Mouse (Mus musculus) liver, adult 2 months (tissue): ENCODE data around the gene Sowahd. TPM values are rescaled to one million over a fixed set of nuclear protein-coding genes. Genes with fewer than 3 reads are reported as not detected.

Experiments used
- DNase-seq: peaks from one replicate; pipeline ENCODE4 v3.0.0-alpha.2; 2011; ENCODE audit warnings: low read depth, low spot score; ENCODE audit errors: extremely low read depth
- H3K27ac ChIP-seq: fragments of 200-500 bp; replicated peaks from 2 replicates; pipeline ENCODE4 v1.5.1; 2012; ENCODE audit warnings: low read depth, mild to moderate bottlenecking, control low read depth, inconsistent platforms, low read length; ENCODE audit not compliant: insufficient read depth
- H3K27me3 ChIP-seq: fragments of 200-500 bp; 2 replicates; pipeline ENCODE4 v1.6.1; 2012; ENCODE audit warnings: mild to moderate bottlenecking, moderate library complexity, low read length, inconsistent platforms; ENCODE audit not compliant: control insufficient read depth, insufficient read depth
- H3K36me3 ChIP-seq: fragments of 200-500 bp; 2 replicates; pipeline ENCODE4 v1.6.1; 2012; ENCODE audit warnings: low read length, inconsistent platforms; ENCODE audit not compliant: control insufficient read depth, insufficient read depth
- H3K4me1 ChIP-seq: fragments of 200-500 bp; 2 replicates; pipeline ENCODE4 v1.6.1; 2011; ENCODE audit warnings: low read length; ENCODE audit not compliant: control insufficient read depth, insufficient read depth
- H3K4me3 ChIP-seq: fragments of 200-500 bp; 2 replicates; pipeline ENCODE4 v1.5.1; 2011; ENCODE audit warnings: low read depth, mild to moderate bottlenecking, control low read depth, low read length, moderate library complexity; ENCODE audit not compliant: insufficient read depth
- H3K79me2 ChIP-seq: fragments of 200-500 bp; 2 replicates; pipeline ENCODE4 v1.6.1; 2012; ENCODE audit warnings: inconsistent platforms, mild to moderate bottlenecking, low read length, moderate library complexity; ENCODE audit not compliant: control insufficient read depth, insufficient read depth
- H3K9ac ChIP-seq: fragments of 200-500 bp; 2 replicates; pipeline ENCODE4 v1.6.1; 2012; ENCODE audit warnings: low read depth, mild to moderate bottlenecking, control low read depth, inconsistent platforms, low read length
- CTCF ChIP-seq: fragments of 200-500 bp; IDR thresholded peaks from 2 replicates; pipeline ENCODE4 v1.5.1; 2011; ENCODE audit warnings: low read depth, low read length, control low read depth
- POLR2A ChIP-seq: fragments of 200-500 bp; IDR thresholded peaks from 2 replicates; pipeline ENCODE4 v1.6.1; 2011; ENCODE audit warnings: low read length, control low read depth; ENCODE audit not compliant: insufficient read depth; ENCODE audit errors: extremely low read depth
- WGBS: fragments of 180-500 bp; shearing (Covaris S2); methylation state at CpG from one replicate; pipeline ENCODE4 v1.1.7; 2018; 5-methylcytosine and 5-hydroxymethylcytosine counted together
- polyA plus RNA-seq: library from polyadenylated mRNA; depleted of rRNA; stranded (reverse); fragments of >200 nt; gene quantifications from 2 replicates; pipeline ENCODE4 v1.2.3, GENCODE M21; 2012
- total RNA-seq: library from RNA; depleted of rRNA; stranded (reverse); fragments of >200 nt; gene quantifications from 2 replicates; pipeline ENCODE4 v1.2.3, GENCODE M21; 2014

The Sowahd gene
- total and polyA plus RNA-seq, 2 experiments, result not detected

DNA sequence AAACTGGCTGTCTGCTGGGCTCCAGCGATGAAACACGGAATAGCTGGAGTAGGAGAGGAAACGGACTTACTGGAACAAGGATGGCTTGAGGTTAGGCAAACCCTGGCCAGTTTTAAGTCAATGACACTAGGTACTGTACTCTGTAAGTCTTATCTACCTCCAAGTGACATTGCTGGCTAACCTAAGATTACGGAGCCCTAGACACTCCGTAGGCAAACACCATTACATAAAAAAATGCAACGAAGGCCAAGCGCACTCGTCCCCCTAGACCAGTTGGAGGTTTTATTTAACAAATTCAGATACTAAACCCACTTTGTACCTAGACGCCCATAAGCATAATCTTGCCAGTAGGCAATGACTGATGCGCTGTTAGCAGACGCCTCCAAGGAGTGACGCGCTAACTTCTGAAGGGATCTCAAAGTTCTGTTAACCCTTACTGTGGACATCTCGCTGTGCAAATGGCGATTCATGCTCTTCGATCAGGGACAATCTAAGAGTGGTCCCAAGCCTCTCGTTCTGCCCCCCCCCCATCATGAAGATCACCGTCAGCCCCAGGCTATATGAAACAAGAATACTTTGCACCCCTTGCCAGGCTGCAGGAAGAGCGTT, 35.8 kb downstream of the Sowahd start:
- peak; percentile 29 for DNase-seq
- peak overlapping the region; percentile 77 for H3K9ac ChIP-seq
- H3K27ac ChIP-seq, result peak overlapping the region; percentile 97
- under 1% methylated on average over 19 of the region's 19 CpGs for WGBS
- peak overlapping the region; percentile 86 for H3K4me3 ChIP-seq
- H3K79me2 ChIP-seq, result no peaks in the 10 kb centered on the region; the same call in 1 of the 2 replicates
- no peak for TF ChIP-seq CTCF
- no peak for TF ChIP-seq POLR2A
- H3K27me3 ChIP-seq, result no peaks in the 10 kb centered on the region
- peaks cover 4% of the 10 kb centered on the region for H3K4me1 ChIP-seq
- peaks cover 13% of the 10 kb centered on the region for H3K36me3 ChIP-seq

- H3K27me3 ChIP-seq, result no peaks in the 10 kb centered on the region
- H3K36me3 ChIP-seq, result peaks cover 13% of the 10 kb centered on the region
- no peaks in the 10 kb centered on the region; the same call in 1 of the 2 replicates for H3K79me2 ChIP-seq
- peaks cover 4% of the 10 kb centered on the region for H3K4me1 ChIP-seq
- H3K27ac ChIP-seq, result peak within 1 kb of the TSS; percentile 97
- H3K4me3 ChIP-seq, result peak within 1 kb of the TSS; percentile 86
- TF ChIP-seq CTCF (no peak), POLR2A (peak; percentile 67; the same call in 1 of the 2 replicates)
- DNase-seq, result peak; percentile 79
- under 1% methylated on average over 35 of the region's 38 CpGs for WGBS
- peak within 1 kb of the TSS; percentile 92 for H3K9ac ChIP-seq
These were observed 36.4 kb downstream of the Sowahd start, which contains the start of gene Rpl39 for GRCm38 (mm10) chrX:37084927-37085660. TSS of gene Rpl39 (minus strand) at chrX:37085402.

DNA sequence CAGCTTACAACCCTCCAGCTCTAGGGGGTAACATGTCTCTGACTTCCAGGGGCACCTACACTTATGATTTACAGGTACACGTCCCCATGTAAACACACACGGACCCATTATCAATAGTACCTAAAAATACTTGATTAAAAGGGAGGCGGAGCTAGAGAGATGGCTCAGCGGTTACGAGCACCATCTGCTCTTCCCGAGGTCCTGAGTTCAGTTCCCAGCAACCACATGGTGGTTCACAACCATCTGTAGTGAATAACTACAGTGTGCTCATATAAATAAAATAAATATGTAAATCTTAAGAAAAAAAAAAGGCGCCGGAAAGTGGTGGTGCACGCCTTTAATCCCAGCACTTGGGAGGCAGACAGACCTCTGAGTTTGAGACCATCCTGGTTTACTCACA, 37.0 kb downstream of the Sowahd start:
- TF ChIP-seq POLR2A (no peak), CTCF (no peak)

GRCm38 (mm10) chrX:37088778-37089177, 40.1 kb downstream of the Sowahd start:
- peaks cover 8% of the 10 kb centered on the region; the same call in 1 of the 2 replicates for H3K36me3 ChIP-seq
- TF ChIP-seq POLR2A (no peak), CTCF (no peak)
- H3K27ac ChIP-seq, result no peak overlapping the region
- no peak overlapping the region for H3K4me3 ChIP-seq
- H3K79me2 ChIP-seq, result no peaks in the 10 kb centered on the region
- no peaks in the 10 kb centered on the region for H3K4me1 ChIP-seq
- H3K9ac ChIP-seq, result no peak overlapping the region
- WGBS, result 94% methylated on average over 1 of the region's 1 CpGs
- DNase-seq, result no peak
- no peaks in the 10 kb centered on the region for H3K27me3 ChIP-seq

More for the DNA sequence above, 37.0 kb downstream of the Sowahd start:
- no peaks in the 10 kb centered on the region; the same call in 1 of the 2 replicates for H3K79me2 ChIP-seq
- 3% methylated on average over 9 of the region's 9 CpGs for WGBS
- peaks cover 13% of the 10 kb centered on the region for H3K36me3 ChIP-seq
- no peak for DNase-seq
- peaks cover 4% of the 10 kb centered on the region for H3K4me1 ChIP-seq
- peak overlapping the region; percentile 50; the same call in 1 of the 2 replicates for H3K27ac ChIP-seq
- no peaks in the 10 kb centered on the region for H3K27me3 ChIP-seq
- H3K4me3 ChIP-seq, result peak overlapping the region; percentile 86
- peak overlapping the region; percentile 53 for H3K9ac ChIP-seq

DNA sequence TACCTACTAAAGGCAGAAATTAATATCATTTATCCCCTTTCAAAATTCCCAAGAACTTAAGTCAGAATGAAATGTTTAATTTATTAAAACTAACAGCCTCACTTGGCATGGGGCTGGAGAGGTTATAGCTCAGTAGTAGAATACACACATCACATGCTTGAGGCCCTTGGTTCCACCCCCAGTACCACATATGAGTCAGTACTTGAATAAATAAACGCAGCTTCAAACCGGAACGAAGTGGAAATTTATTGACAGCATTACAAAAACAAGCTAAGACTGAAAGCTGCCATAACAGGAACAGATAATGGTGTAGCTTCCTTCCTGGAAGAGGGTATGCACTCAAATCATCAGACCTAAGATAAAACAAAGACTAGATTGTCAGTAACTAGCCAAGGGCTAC, 42.8 kb downstream of the Sowahd start:
- Histone ChIP-seq H3K4me3 (no peak overlapping the region), H3K79me2 (no peaks in the 10 kb centered on the region), H3K27ac (no peak overlapping the region), H3K4me1 (no peaks in the 10 kb centered on the region), H3K36me3 (peaks cover 11% of the 10 kb centered on the region; the same call in 1 of the 2 replicates), H3K9ac (no peak overlapping the region), H3K27me3 (no peaks in the 10 kb centered on the region)
- TF ChIP-seq CTCF, result no peak
- TF ChIP-seq POLR2A, result no peak
- 62% methylated on average over 3 of the region's 3 CpGs for WGBS
- DNase-seq, result no peak
